8 mouse cellular contexts compared by ENCODE assay signal in the genomic region with DNA sequence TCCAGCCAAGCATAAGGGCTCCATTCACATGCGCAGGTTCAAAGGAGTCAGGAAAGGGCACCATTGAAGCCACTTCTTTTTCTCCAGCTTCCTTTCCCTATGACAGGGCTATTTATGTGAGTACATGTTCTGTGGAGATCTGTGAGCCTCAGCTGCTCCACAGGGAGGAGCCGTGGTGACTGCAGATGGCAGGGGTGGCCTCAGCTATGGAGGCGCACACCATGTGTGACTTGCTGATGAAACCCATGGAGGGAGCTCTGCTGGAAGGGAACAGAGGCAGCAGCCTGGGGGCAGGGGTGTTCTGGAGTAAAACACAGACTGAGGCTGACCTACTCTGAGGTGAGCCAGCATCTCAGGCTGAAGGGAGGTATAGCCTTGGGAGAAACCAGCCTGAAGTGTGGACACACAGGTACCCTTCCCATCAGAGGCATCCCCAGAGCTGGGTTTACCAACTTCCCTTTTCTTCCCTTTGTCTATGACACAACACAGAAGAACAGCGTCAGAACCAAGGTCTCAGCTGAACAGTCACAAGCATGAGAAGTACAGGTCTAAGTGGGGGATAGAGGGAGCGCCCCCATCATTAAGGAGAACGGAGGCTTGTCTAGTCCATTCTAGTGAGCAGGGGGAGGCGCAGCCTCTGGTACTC. TPM values are rescaled to one million over a fixed set of nuclear protein-coding genes. Genes with fewer than 3 reads are reported as not detected.
DNase-seq lines count a peak whose midpoint lies in the region; ATAC-seq and TF ChIP-seq lines count a peak whose summit lies in the region.

No protein-coding gene starts in this region.

- ATAC-seq in embryonic facial prominence, embryonic 12.5 days (ENCODE audit: insufficient number of reproducible peaks, insufficient read depth, low FRiP score, low TSS enrichment), result no peak
- no peak for ATAC-seq in intestine, postnatal 0 days
- ATAC-seq in midbrain, embryonic 12.5 days (ENCODE audit: low FRiP score, low read depth), result no peak

- H3K9ac ChIP-seq in embryonic facial prominence, embryonic 12.5 days, result no peak overlapping the region
- no peak overlapping the region for H3K9ac ChIP-seq in intestine, postnatal 0 days (ENCODE audit: low read depth, low read length)
- peak overlapping the region; percentile 45; the same call in 1 of the 2 replicates for H3K9ac ChIP-seq in midbrain, embryonic 12.5 days (replicated peaks)

- H3K9me3 ChIP-seq in embryonic facial prominence, embryonic 12.5 days, result no peaks in the 10 kb centered on the region
- H3K9me3 ChIP-seq in intestine, postnatal 0 days (ENCODE audit: control insufficient read depth), result no peaks in the 10 kb centered on the region
- no peaks in the 10 kb centered on the region for H3K9me3 ChIP-seq in midbrain, embryonic 12.5 days

- no peaks in the 10 kb centered on the region for H3K27me3 ChIP-seq in embryonic facial prominence, embryonic 12.5 days
- H3K27me3 ChIP-seq in intestine, postnatal 0 days (replicated peaks; ENCODE audit: control insufficient read depth, insufficient read depth, low read length), result no peaks in the 10 kb centered on the region
- H3K27me3 ChIP-seq in midbrain, embryonic 12.5 days, result no peaks in the 10 kb centered on the region

- H3K27ac ChIP-seq in embryonic facial prominence, embryonic 12.5 days, result peak overlapping the region; percentile 92
- H3K27ac ChIP-seq in intestine, postnatal 0 days (ENCODE audit: low read depth, low read length), result peak overlapping the region; percentile 50
- H3K27ac ChIP-seq in midbrain, embryonic 12.5 days (replicated peaks), result peak overlapping the region; percentile 99

- H3K4me2 ChIP-seq in embryonic facial prominence, embryonic 12.5 days (replicated peaks), result no peak overlapping the region
- no peak overlapping the region for H3K4me2 ChIP-seq in intestine, postnatal 0 days (replicated peaks; ENCODE audit: low read depth)
- H3K4me2 ChIP-seq in midbrain, embryonic 12.5 days (replicated peaks), result no peak overlapping the region

- WGBS in embryonic facial prominence, embryonic 12.5 days, result 77% methylated on average over 7 of the region's 7 CpGs
- 72% methylated on average over 7 of the region's 7 CpGs for WGBS in intestine, postnatal 0 days
- 71% methylated on average over 7 of the region's 7 CpGs for WGBS in midbrain, embryonic 12.5 days

- H3K36me3 ChIP-seq in embryonic facial prominence, embryonic 12.5 days, result peaks cover 14% of the 10 kb centered on the region; the same call in 1 of the 2 replicates
- H3K36me3 ChIP-seq in intestine, postnatal 0 days (ENCODE audit: control insufficient read depth, insufficient read depth), result peaks cover 27% of the 10 kb centered on the region; the same call in 1 of the 2 replicates
- H3K36me3 ChIP-seq in midbrain, embryonic 12.5 days, result peaks cover 18% of the 10 kb centered on the region

- TF ChIP-seq CTCF in intestine, postnatal 0 days (IDR thresholded peaks at IDR 0.05; ENCODE audit: low read depth), result peak; percentile 46

- H3K4me1 ChIP-seq in embryonic facial prominence, embryonic 12.5 days, result peaks cover 55% of the 10 kb centered on the region
- peaks cover 40% of the 10 kb centered on the region for H3K4me1 ChIP-seq in intestine, postnatal 0 days (replicated peaks; ENCODE audit: control insufficient read depth, insufficient read depth, low read length)
- peaks cover 80% of the 10 kb centered on the region for H3K4me1 ChIP-seq in midbrain, embryonic 12.5 days

- H3K4me3 ChIP-seq in embryonic facial prominence, embryonic 12.5 days, result no peak overlapping the region
- no peak overlapping the region for H3K4me3 ChIP-seq in intestine, postnatal 0 days (ENCODE audit: low read depth, low read length)
- H3K4me3 ChIP-seq in midbrain, embryonic 12.5 days, result no peak overlapping the region

- DNase-seq in layer of hippocampus, adult 11-12 months (ENCODE audit: low spot score), result peak; percentile 76
- DNase-seq in layer of hippocampus, adult 9-10 months (ENCODE audit: low spot score), result no peak
- no peak for DNase-seq in cerebellum, adult 8-10 months
- DNase-seq in urinary bladder, postnatal 4 days (ENCODE audit: low spot score in 2 of 2), result no peak
- DNase-seq in testis, postnatal 10 days (ENCODE audit: low spot score), result no peak

RNA-seq across cellular contexts. Expression of a gene that starts 36.5 kb away (rescaled TPM):
- 123 and 127 TPM in 2 replicates for polyA plus RNA-seq in embryonic facial prominence, embryonic 12.5 days (2016; fragmentation: Nextera tagmentation; extraction: Ambion mirVana)
- 116 and 127 TPM in 2 replicates for polyA plus RNA-seq in intestine, postnatal 0 days (2015; fragmentation: Nextera tagmentation; extraction: Ambion mirVana)
- polyA plus RNA-seq in midbrain, embryonic 12.5 days (2016; fragmentation: Nextera tagmentation; extraction: Ambion mirVana), result 227 and 244 TPM in 2 replicates

RNA-seq across cellular contexts. Expression of a gene that starts 39.6 kb away (rescaled TPM):
- polyA plus RNA-seq in embryonic facial prominence, embryonic 12.5 days (2016; fragmentation: Nextera tagmentation; extraction: Ambion mirVana), result 1.5 and 1.9 TPM in 2 replicates
- polyA plus RNA-seq in intestine, postnatal 0 days (2015; fragmentation: Nextera tagmentation; extraction: Ambion mirVana), result 2.9 and 3.2 TPM in 2 replicates
- polyA plus RNA-seq in midbrain, embryonic 12.5 days (2016; fragmentation: Nextera tagmentation; extraction: Ambion mirVana), result 1.1 and 1.4 TPM in 2 replicates
